Comparison of ENCODE assay signal across 9 mouse cellular contexts in genomic region chr19:46510824-46511223, GRCm38 (mm10). TPM values are rescaled to one million over a fixed set of nuclear protein-coding genes. Genes with fewer than 3 reads are reported as not detected.
DNase-seq lines count a peak whose midpoint lies in the region; ATAC-seq and TF ChIP-seq lines count a peak whose summit lies in the region.
"Had no signal": no experiment of that assay in that cellular context is flagged by ENCODE, and none has a peak within 500 bp of the region (broad histone marks: within the 10 kb centered on the region; RNA-seq: fewer than 3 reads in every experiment).

No protein-coding gene starts in this region.

- no peak for TF ChIP-seq POLR2A in ES-Bruce4 (IDR thresholded peaks at IDR 0.05; ENCODE audit: insufficient read depth, low read length)
- no peak for TF ChIP-seq POLR2A in brain, embryonic 14.5 days (IDR thresholded peaks at IDR 0.05; ENCODE audit: borderline replicate concordance, extremely low read depth, insufficient read depth, insufficient read length, poor library complexity, severe bottlenecking)

- peak overlapping the region; percentile 71; the same call in 1 of the 2 replicates for H3K27ac ChIP-seq in kidney, postnatal 0 days
- H3K27ac ChIP-seq in ES-Bruce4 (ENCODE audit: insufficient read depth, low read length): 0 out of 2 replicates have a peak overlapping the region, but pooled peaks have one; percentile 32
- H3K27ac ChIP-seq: forebrain, embryonic 10.5 days had no signal

- peak; percentile 65 for TF ChIP-seq CTCF in kidney, postnatal 0 days (IDR thresholded peaks at IDR 0.05; ENCODE audit: low read depth)
- peak; percentile 85 for TF ChIP-seq CTCF in ES-Bruce4 (IDR thresholded peaks at IDR 0.05; ENCODE audit: low read depth, low read length)
- TF ChIP-seq CTCF in brain, embryonic 14.5 days (IDR thresholded peaks at IDR 0.05; ENCODE audit: borderline replicate concordance, extremely low read depth, insufficient read depth, insufficient read length): peak; percentile 56; the same call in 1 of the 2 replicates

- ATAC-seq in kidney, postnatal 0 days (replicated peaks; ENCODE audit: low FRiP score, low read depth): no peak
- ATAC-seq in megakaryocyte progenitor cell, adult 5-6 weeks (replicated peaks; ENCODE audit: poor library complexity): peak; percentile 77

- no peak overlapping the region for H3K4me3 ChIP-seq in kidney, postnatal 0 days (replicated peaks; ENCODE audit: low read depth, low read length)
- no peak overlapping the region for H3K4me3 ChIP-seq in ES-Bruce4 (ENCODE audit: low read depth, low read length)
- H3K4me3 ChIP-seq: forebrain, embryonic 10.5 days had no signal

- peak; percentile 65; the same call in 1 of the 2 replicates for TF ChIP-seq EP300 in ES-Bruce4 (IDR thresholded peaks at IDR 0.05; ENCODE audit: insufficient read depth, low read depth, low read length)

- H3K36me3 ChIP-seq in kidney, postnatal 0 days (ENCODE audit: insufficient read depth, low read length): peaks cover 55% of the 10 kb centered on the region
- peaks cover 20% of the 10 kb centered on the region for H3K36me3 ChIP-seq in ES-Bruce4 (ENCODE audit: control insufficient read depth, insufficient read depth, low read length, poor library complexity, severe bottlenecking)

- 0 out of 2 replicates have a peak overlapping the region, but pooled peaks have one; percentile 6 for H3K4me2 ChIP-seq in kidney, postnatal 0 days (ENCODE audit: low read length)

- DNase-seq in kidney, postnatal 0 days (ENCODE audit: low spot score): peak; percentile 56
- no peak for DNase-seq in kidney, adult 8-10 months
- DNase-seq in brain, embryonic 14.5 days (ENCODE audit: low read depth): peak; percentile 33
- no peak for DNase-seq in urinary bladder, postnatal 25 days (ENCODE audit: low spot score)
- DNase-seq in cerebellum, adult 18-20 months: no peak
- DNase-seq in spleen, postnatal 4 days (ENCODE audit: low spot score in 2 of 2): no peak

- no peaks in the 10 kb centered on the region for H3K9me3 ChIP-seq in kidney, postnatal 0 days (replicated peaks; ENCODE audit: low read length)
- H3K9me3 ChIP-seq in ES-Bruce4 (replicated peaks; ENCODE audit: control insufficient read depth, insufficient read depth, low read length, poor library complexity, severe bottlenecking): no peaks in the 10 kb centered on the region
- H3K9me3 ChIP-seq: forebrain, embryonic 10.5 days had no signal

- H3K27me3 ChIP-seq in kidney, postnatal 0 days (ENCODE audit: insufficient read depth, low read length): no peaks in the 10 kb centered on the region
- H3K27me3 ChIP-seq in ES-Bruce4 (ENCODE audit: control insufficient read depth, insufficient read depth, low read length, poor library complexity, severe bottlenecking): no peaks in the 10 kb centered on the region

- WGBS in kidney, postnatal 0 days: 55% methylated on average over 3 of the region's 3 CpGs

- H3K9ac ChIP-seq in kidney, postnatal 0 days (ENCODE audit: low read depth, low read length): no peak overlapping the region
- H3K9ac ChIP-seq in ES-Bruce4 (ENCODE audit: low read depth, poor library complexity, severe bottlenecking): peak overlapping the region; percentile 35

- peaks cover 49% of the 10 kb centered on the region for H3K4me1 ChIP-seq in kidney, postnatal 0 days (replicated peaks; ENCODE audit: insufficient read depth, low read length)
- H3K4me1 ChIP-seq in ES-Bruce4 (ENCODE audit: control insufficient read depth, insufficient read depth, low read length): peaks cover 2% of the 10 kb centered on the region

RNA-seq across cellular contexts. Expression of gene Trim8, which starts 9.3 kb away (rescaled TPM):
- 27.8 and 30.5 TPM in 2 replicates for polyA plus RNA-seq in kidney, postnatal 0 days (2015; fragmentation: Nextera tagmentation; extraction: Ambion mirVana)
- 14.2 and 16.3 TPM in 2 replicates for polyA plus RNA-seq in ES-Bruce4 (2011; ENCODE audit: insufficient read depth, insufficient read length, low read depth, missing spikeins)
- 35.3 and 63.0 TPM in 2 replicates for polyA plus RNA-seq in brain, embryonic 14.5 days (2012; rRNA removed)
- total RNA-seq in megakaryocyte progenitor cell, adult 5-6 weeks (2015): 9.7 and 18.0 TPM in 2 replicates
- total RNA-seq in megakaryocyte progenitor cell, adult 5-6 weeks (2017): 12.8 and 12.9 TPM in 2 replicates

Comparison
In these comparisons a context has a peak if more than half of its experiments do, and no peak if none do; other contexts are left out.
1. DNase-seq: peak in kidney, postnatal 0 days (single experiment) and brain, embryonic 14.5 days (single experiment); none in kidney, adult 8-10 months (0 of 2), urinary bladder, postnatal 25 days (single experiment), cerebellum, adult 18-20 months (0 of 2) and spleen, postnatal 4 days (0 of 2).
2. Peak in every context shown above with its lines, with median percentiles within 50 percentile points of each other: CTCF ChIP-seq.